Mouse (Mus musculus): ENCODE results near the gene Nup85.

Nup85 gene

DNA sequence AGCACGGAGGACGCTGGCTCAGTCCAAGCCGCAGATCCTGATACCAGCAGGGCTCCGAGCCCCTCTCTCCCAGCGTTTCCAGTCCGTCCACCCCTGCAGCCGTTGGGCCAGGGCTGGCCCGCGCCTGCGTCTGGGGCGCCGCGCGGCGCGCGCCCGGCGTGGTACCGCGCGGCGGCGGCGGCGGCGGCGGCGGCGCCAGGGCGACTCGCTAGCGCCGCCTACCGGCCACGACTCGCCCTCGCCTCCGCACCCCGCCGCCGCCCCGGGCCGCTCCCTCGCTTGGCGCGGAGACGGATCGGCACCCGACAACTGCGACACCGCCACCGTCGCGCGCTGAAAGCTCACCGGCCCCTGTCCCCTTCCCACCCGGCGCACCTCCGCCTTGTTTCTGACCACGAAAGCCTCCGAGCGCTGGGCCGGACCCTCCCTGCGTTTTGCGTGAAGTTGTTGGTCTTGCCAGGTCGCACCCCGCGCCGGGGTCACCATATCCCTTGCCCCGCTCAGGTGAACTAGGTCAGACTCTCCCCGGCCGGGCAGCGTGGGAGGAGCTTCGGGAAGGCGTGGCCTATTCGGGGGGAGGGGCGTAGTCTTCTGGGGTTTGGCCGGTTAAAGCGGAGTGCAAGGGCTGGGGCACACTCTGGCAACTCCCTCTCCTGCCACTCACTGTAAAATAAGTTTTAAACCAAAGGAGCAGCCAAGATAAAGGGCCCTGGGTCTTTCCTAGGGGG, 48.3 kb downstream of the Nup85 start, which contains the start of gene Mif4gd:
Mif4gd (minus strand) TSS at position 560 of the 728 bp plus-strand sequence.
- peak; percentile 62 to 94 for DNase-seq (ENCODE audit: low read depth in 1 of 2, low spot score in 2 of 2)

- DNase-seq (ENCODE audit: low read depth in 1 of 2, low spot score in 2 of 2), result no peak
Observed at GRCm38 (mm10) chr11:115613138-115613945, 49.1 kb downstream of the Nup85 start.

- no peak for DNase-seq (ENCODE audit: low read depth in 1 of 2, low spot score in 2 of 2)
Observed at GRCm38 (mm10) chr11:115614346-115615107, 50.3 kb downstream of the Nup85 start.

GRCm38 (mm10) chr11:115615108-115615825, 51.0 kb downstream of the Nup85 start:
- no peak for DNase-seq (ENCODE audit: low read depth in 1 of 2, low spot score in 2 of 2)

GRCm38 (mm10) chr11:115615875-115616274, 51.6 kb downstream of the Nup85 start:
- no peak for DNase-seq (ENCODE audit: low read depth in 1 of 2, low spot score in 2 of 2)

DNA sequence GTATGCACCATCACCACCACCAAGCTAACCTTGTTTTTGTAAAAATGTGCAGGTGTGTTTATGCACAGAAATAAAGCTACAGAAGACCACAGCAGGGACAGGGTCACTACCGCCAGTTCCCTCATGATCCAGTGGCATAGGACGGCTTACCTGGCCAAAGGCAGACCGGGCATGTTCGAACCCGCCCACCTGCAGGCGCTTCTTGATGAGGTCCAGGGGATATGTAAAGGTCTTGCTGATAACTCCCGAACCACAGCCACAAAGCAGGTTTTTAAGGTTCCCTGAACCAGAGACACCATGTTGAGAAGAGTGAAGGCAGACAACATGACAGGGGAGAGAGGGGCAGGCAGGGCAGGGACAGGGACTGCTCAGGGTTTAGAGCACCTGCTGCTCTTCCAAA, 52.1 kb downstream of the Nup85 start:
- DNase-seq (ENCODE audit: low read depth in 1 of 2, low spot score in 2 of 2), result no peak

GRCm38 (mm10) chr11:115616893-115617292, 52.7 kb downstream of the Nup85 start:
- DNase-seq (ENCODE audit: low read depth in 1 of 2, low spot score in 2 of 2), result no peak

DNA sequence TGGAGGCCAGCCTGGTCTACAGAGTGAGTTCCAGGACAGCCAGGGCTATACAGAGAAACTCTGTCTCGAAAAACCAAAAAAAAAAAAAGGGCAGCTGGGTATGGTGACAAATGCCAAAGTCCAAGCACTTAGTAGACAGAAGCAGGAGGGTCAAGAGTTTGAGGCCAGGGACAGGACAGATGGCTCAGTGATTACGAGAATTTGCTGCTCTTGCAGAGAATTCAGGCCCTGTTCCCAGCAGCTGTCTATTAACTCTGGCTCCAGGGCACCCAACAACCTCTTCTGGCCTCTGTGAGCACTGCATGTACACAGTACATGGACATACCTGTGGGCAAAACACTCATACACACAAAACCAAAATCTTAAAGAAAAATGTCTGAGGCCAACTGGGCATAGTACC, 53.8 kb downstream of the Nup85 start:
- DNase-seq (ENCODE audit: low read depth in 1 of 2, low spot score in 2 of 2), result no peak

DNA sequence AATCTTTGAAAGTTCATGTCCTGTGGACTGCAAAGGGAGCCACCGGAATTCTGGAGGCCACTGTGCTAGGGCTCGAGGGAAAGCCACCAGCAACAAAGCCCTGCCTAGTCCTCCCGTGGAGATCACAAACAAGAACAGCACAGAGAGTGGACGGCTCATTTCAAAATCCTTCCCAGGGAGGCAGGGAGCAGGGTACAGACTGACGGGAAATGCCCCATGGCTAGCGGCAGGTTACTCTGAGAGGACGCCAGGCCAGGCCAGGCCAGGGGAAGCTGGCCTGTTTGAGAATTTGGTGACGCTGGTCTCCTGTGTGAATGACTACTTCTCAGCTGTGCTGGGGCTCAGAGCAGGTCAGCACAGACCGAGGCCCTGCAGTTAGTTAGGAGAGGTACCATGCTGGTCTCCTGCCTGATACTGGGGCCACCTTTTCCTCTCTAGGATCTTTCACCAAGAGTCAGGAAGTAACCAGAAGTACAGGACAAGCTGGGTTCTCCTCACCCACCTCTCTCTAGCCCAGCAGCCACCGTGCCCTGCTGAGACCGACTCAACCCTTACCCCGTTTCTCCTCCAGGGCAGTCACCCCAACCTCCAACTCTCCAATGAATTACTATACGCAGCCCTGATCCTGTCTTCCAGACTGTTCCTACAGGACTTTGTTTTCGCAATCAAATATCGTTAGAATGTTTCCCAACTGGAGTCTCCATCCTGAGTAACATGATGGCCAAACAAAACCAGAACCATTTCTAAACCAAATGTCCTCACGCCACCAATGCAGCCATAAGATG, 54.7 kb downstream of the Nup85 start:
- no peak for DNase-seq (ENCODE audit: low read depth in 1 of 2, low spot score in 2 of 2)

GRCm38 (mm10) chr11:115619949-115620348, 55.7 kb downstream of the Nup85 start:
- no peak for DNase-seq (ENCODE audit: low read depth in 1 of 2, low spot score in 2 of 2)

- DNase-seq (ENCODE audit: low read depth in 1 of 2, low spot score in 2 of 2), result no peak
Observed at GRCm38 (mm10) chr11:115623487-115624070, 59.3 kb downstream of the Nup85 start.

DNA sequence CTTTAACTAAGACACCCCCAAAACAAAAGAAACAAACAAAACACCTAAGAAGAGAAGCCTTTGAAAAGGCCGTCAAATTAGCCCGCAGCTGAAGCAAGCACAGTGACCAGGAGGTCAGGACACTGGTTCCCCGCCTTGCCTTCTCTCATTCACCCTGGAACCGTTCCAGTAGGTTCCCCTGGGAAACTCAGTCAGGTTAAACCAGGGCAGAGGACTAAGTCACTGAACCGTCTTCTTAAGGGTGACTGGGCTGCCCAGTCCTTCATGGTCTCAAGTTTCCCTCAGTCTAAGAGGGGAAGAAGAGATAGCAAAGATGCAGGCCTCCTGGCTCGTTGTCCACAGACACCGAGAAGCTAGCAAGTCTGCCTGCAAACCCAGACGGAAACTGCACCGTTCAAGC, 61.6 kb downstream of the Nup85 start:
- no peak for DNase-seq (ENCODE audit: low read depth in 1 of 2, low spot score in 2 of 2)

- no peak for DNase-seq (ENCODE audit: low read depth in 1 of 2, low spot score in 2 of 2)
Observed at GRCm38 (mm10) chr11:115626824-115627616, 62.8 kb downstream of the Nup85 start.

DNA sequence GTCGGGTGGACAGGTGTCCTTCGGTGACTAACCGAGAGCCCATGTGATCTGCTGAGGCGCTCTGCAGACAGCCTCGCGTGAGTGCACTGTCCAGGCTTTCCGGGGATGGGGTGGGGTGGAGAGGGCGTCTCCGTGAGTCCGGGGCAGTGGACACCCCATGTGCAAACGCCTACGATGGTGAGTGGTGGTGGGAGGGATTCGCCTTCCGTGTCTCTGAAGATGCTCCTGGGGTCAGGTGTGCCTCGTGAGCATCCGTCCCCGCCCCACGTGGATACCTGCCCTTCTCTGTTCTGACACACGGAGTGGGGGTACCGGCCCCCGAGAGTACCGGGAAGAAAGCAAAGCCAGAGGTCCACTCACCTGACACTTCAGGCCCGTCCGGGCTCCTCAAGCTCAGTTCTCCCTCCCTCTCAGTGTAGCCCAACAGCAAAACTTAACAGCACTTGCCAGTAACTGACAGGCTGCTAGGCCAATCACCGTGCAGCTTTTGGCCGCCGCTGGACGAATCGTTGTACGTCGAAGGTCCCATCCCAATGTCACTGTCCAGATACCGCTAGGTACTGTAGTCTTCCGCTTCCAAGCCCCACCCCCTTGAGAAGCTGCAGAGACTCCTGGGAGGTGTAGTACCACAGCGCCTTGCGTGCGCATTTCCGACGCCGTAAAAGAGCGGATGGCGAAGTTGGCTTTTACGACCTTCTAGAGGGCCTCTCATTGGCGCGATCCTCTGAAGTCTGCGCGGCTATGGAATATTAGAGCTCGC, 63.7 kb downstream of the Nup85 start, which contains the start of gene Slc25a19:
Slc25a19 (minus strand) TSS at position 591 of the 760 bp plus-strand sequence.
- peak; percentile 96 to 97 for DNase-seq (ENCODE audit: low read depth in 1 of 2, low spot score in 2 of 2)

GRCm38 (mm10) chr11:115628465-115629101, 64.3 kb downstream of the Nup85 start:
- no peak for DNase-seq (ENCODE audit: low read depth in 1 of 2, low spot score in 2 of 2)

DNA sequence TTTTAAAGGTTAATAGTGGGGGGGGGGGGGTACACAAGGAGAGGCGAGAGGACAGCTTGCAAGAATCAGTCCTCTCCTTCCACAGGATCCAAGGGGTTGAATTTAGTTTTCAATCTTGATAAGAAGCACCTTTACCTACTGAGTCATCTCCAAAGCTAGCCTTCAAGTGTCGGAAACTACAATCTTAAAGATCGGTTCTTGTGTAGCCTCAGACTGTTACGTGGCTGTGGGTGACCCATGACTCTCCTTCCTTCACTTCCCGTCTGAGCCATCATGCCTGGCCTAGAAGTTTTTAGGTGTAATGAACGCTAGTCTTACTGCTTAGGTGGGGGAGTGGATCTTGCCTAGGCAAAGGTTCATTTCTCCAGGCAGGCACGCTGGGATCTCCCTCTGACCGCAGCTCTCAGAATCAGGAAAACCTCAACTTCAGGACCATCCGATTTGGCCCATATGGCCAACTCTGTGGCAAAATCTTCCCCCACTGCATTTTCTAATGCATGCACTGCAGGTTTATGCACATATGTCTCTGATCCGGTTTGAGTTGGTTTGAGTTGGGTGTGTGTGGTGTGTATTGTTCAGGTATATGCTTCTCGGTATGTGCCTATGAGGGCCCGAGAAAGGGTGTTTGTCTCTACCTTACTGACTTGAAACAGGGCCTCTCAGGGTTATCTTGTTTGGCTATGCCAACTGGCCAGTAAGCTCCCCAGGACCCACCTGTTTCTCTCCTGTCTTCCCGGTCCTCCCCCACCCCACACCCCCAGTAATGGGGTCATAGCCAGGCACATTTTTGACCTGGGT, 65.7 kb downstream of the Nup85 start:
- DNase-seq (ENCODE audit: low read depth in 1 of 2, low spot score in 2 of 2), result no peak

Measured in monocyte, adult 2 months (primary cell).